Comparison of ENCODE assay signal across 9 mouse cellular contexts in the genomic region with DNA sequence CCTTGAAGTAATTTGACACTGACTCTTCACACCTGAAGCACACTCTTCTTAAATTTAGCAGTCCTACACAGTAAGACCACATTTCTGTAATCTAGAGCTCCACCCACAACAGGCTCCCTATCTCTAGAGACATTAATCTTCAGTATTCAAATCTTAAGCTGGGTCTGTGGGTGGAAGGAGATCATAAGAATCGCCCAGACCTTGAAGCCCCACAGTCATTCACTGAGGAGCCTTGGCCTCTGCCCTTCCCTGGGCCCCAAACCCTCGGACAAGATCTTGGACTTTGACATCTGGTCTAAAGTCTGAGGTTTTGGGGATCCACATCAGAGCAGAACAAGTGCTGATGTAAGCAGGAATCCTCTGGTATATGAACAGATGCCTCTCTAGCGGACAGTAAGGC. TPM values are rescaled to one million over a fixed set of nuclear protein-coding genes. Genes with fewer than 3 reads are reported as not detected.
DNase-seq lines count a peak whose midpoint lies in the region; ATAC-seq and TF ChIP-seq lines count a peak whose summit lies in the region.
"Had no signal": no experiment of that assay in that cellular context is flagged by ENCODE, and none has a peak within 500 bp of the region (broad histone marks: within the 10 kb centered on the region; RNA-seq: fewer than 3 reads in every experiment).

No protein-coding gene starts in this region.

- DNase-seq in testis, postnatal 10 days (ENCODE audit: low spot score), result no peak
- peak; percentile 54 for DNase-seq in liver, embryonic 13.5 days
- no peak for DNase-seq in frontal cortex, postnatal 10 days (ENCODE audit: low spot score in 2 of 2)
- DNase-seq in ovary, postnatal 36 days (ENCODE audit: low spot score), result no peak
- no peak for DNase-seq in frontal cortex, postnatal 36 days (ENCODE audit: low spot score in 2 of 2)
- no peak for DNase-seq in gastrocnemius, postnatal 36 days

- peaks cover 11% of the 10 kb centered on the region for H3K4me1 ChIP-seq in testis, adult 2 months (ENCODE audit: control insufficient read depth, insufficient read depth, low read length)
- H3K4me1 ChIP-seq in forebrain, embryonic 15.5 days, result no peaks in the 10 kb centered on the region
- peaks cover 58% of the 10 kb centered on the region for H3K4me1 ChIP-seq in liver, embryonic 13.5 days (replicated peaks)

- intact Hi-C loops in gastrocnemius, postnatal 36 days (cut with DNase I), result loop anchor here (10.0 kb wide), 2 partner anchors 89 to 371 kb away; a partner anchor contains a TSS

- no peak overlapping the region for H3K27ac ChIP-seq in testis, adult 2 months (ENCODE audit: control insufficient read depth, insufficient read depth, low read depth, low read length)
- H3K27ac ChIP-seq in forebrain, embryonic 15.5 days (replicated peaks), result no peak overlapping the region
- peak overlapping the region; percentile 100 for H3K27ac ChIP-seq in liver, embryonic 13.5 days

- H3K36me3 ChIP-seq in testis, adult 2 months (ENCODE audit: control insufficient read depth, insufficient read depth, low read length), result no peaks in the 10 kb centered on the region
- H3K36me3 ChIP-seq in forebrain, embryonic 15.5 days, result no peaks in the 10 kb centered on the region
- H3K36me3 ChIP-seq in liver, embryonic 13.5 days, result no peaks in the 10 kb centered on the region

- 54% methylated on average over 3 of the region's 3 CpGs for WGBS in forebrain, embryonic 15.5 days
- 26% methylated on average over 3 of the region's 3 CpGs for WGBS in liver, embryonic 13.5 days (ENCODE audit: insufficient replicate concordance)

- TF ChIP-seq CTCF in testis, adult 2 months (IDR thresholded peaks at IDR 0.05; ENCODE audit: control insufficient read depth, insufficient read depth, insufficient replicate concordance, low read depth, low read length), result no peak

- H3K27me3 ChIP-seq in testis, adult 2 months (ENCODE audit: control insufficient read depth, insufficient read depth, low read length), result no peaks in the 10 kb centered on the region
- peaks cover 9% of the 10 kb centered on the region; the same call in 1 of the 2 replicates for H3K27me3 ChIP-seq in forebrain, embryonic 15.5 days
- peaks cover 34% of the 10 kb centered on the region for H3K27me3 ChIP-seq in liver, embryonic 13.5 days

- peak overlapping the region; percentile 83 for H3K4me2 ChIP-seq in forebrain, embryonic 15.5 days (replicated peaks)
- H3K4me2 ChIP-seq in liver, embryonic 13.5 days, result peak overlapping the region; percentile 98

- no peak for TF ChIP-seq POLR2A in testis, adult 2 months (IDR thresholded peaks at IDR 0.05; ENCODE audit: control insufficient read depth, low read depth, low read length)

- peak overlapping the region; percentile 87 for H3K4me3 ChIP-seq in testis, adult 2 months (ENCODE audit: control insufficient read depth, low read depth, low read length)
- peak overlapping the region; percentile 58; the same call in 1 of the 2 replicates for H3K4me3 ChIP-seq in forebrain, embryonic 15.5 days
- H3K4me3 ChIP-seq in liver, embryonic 13.5 days (replicated peaks), result peak overlapping the region; percentile 88

- no peak overlapping the region for H3K9ac ChIP-seq in forebrain, embryonic 15.5 days (replicated peaks)
- peak overlapping the region; percentile 99 for H3K9ac ChIP-seq in liver, embryonic 13.5 days

- H3K9me3 ChIP-seq in forebrain, embryonic 15.5 days, result no peaks in the 10 kb centered on the region
- H3K9me3 ChIP-seq in liver, embryonic 13.5 days (replicated peaks), result no peaks in the 10 kb centered on the region

- ATAC-seq in forebrain, embryonic 15.5 days (replicated peaks), result no peak
- peak; percentile 43 for ATAC-seq in liver, embryonic 13.5 days (ENCODE audit: low read depth)

RNA-seq across cellular contexts. Expression of a gene that starts 1.0 kb away (rescaled TPM):
- polyA plus RNA-seq in testis, adult 2 months (2012; rRNA removed), result 33.9 and 48.2 TPM in 2 replicates
- polyA plus RNA-seq in forebrain, embryonic 15.5 days (2015; fragmentation: Nextera tagmentation; extraction: Ambion mirVana), result not detected in 2 replicates
- 0.19 and 0.48 TPM in 2 replicates for polyA plus RNA-seq in liver, embryonic 13.5 days (2015; fragmentation: Nextera tagmentation; extraction: Ambion mirVana)
- under 1 TPM; 0.43 to 0.54 TPM for total RNA-seq in gastrocnemius, postnatal 36 days (2021)

RNA-seq across cellular contexts. Expression of a gene that starts 27.9 kb away (rescaled TPM):
- 13.0 and 20.8 TPM in 2 replicates for polyA plus RNA-seq in testis, adult 2 months (2012; rRNA removed)
- 5.0 and 5.6 TPM in 2 replicates for polyA plus RNA-seq in forebrain, embryonic 15.5 days (2015; fragmentation: Nextera tagmentation; extraction: Ambion mirVana)
- 82.9 and 85.7 TPM in 2 replicates for polyA plus RNA-seq in liver, embryonic 13.5 days (2015; fragmentation: Nextera tagmentation; extraction: Ambion mirVana)
- total RNA-seq in gastrocnemius, postnatal 36 days (2021), result 10 to 100 TPM; 19.7 to 22.2 TPM

RNA-seq across cellular contexts. Expression of a gene that starts 53.9 kb away (rescaled TPM):
- 16.5 and 27.6 TPM in 2 replicates for polyA plus RNA-seq in testis, adult 2 months (2012; rRNA removed)
- polyA plus RNA-seq in forebrain, embryonic 15.5 days (2015; fragmentation: Nextera tagmentation; extraction: Ambion mirVana), result 1.2 TPM in 2 replicates
- 13.1 and 13.3 TPM in 2 replicates for polyA plus RNA-seq in liver, embryonic 13.5 days (2015; fragmentation: Nextera tagmentation; extraction: Ambion mirVana)
- 1 to 10 TPM; 1.6 to 2.9 TPM for total RNA-seq in gastrocnemius, postnatal 36 days (2021)

RNA-seq across cellular contexts. Expression of a gene that starts 55.2 kb away (rescaled TPM):
- polyA plus RNA-seq in testis, adult 2 months (2012; rRNA removed), result not detected in 2 replicates
- not detected in 2 replicates for polyA plus RNA-seq in forebrain, embryonic 15.5 days (2015; fragmentation: Nextera tagmentation; extraction: Ambion mirVana)
- not detected in 2 replicates for polyA plus RNA-seq in liver, embryonic 13.5 days (2015; fragmentation: Nextera tagmentation; extraction: Ambion mirVana)
- total RNA-seq in gastrocnemius, postnatal 36 days (2021), result not detected
- total RNA-seq: adrenal gland, postnatal 4 days had no signal

RNA-seq across cellular contexts. Expression of a gene that starts 57.9 kb away (rescaled TPM):
- polyA plus RNA-seq in testis, adult 2 months (2012; rRNA removed), result 0.58 and 0.90 TPM in 2 replicates
- polyA plus RNA-seq in forebrain, embryonic 15.5 days (2015; fragmentation: Nextera tagmentation; extraction: Ambion mirVana), result not detected in 2 replicates
- 0.06 TPM in 1 of 2 replicates, not detected in the other for polyA plus RNA-seq in liver, embryonic 13.5 days (2015; fragmentation: Nextera tagmentation; extraction: Ambion mirVana)
- total RNA-seq in gastrocnemius, postnatal 36 days (2021), result under 1 TPM; 0.25 to 0.26 TPM

Comparison
In these comparisons a context has a peak if more than half of its experiments do, and no peak if none do; other contexts are left out.
1. RNA of a gene that starts 1.0 kb away (polyA plus RNA-seq): 33.9 to 48.2 TPM in testis, adult 2 months; 0.19 to 0.48 TPM in liver, embryonic 13.5 days and not detected in forebrain, embryonic 15.5 days; every median in the first group is over 10 times any median in the second.
2. Peak in every context shown above with its lines, with median percentiles within 50 percentile points of each other: H3K4me3 ChIP-seq.